Mouse (Mus musculus): ENCODE data around the gene Rabl6.

DNA sequence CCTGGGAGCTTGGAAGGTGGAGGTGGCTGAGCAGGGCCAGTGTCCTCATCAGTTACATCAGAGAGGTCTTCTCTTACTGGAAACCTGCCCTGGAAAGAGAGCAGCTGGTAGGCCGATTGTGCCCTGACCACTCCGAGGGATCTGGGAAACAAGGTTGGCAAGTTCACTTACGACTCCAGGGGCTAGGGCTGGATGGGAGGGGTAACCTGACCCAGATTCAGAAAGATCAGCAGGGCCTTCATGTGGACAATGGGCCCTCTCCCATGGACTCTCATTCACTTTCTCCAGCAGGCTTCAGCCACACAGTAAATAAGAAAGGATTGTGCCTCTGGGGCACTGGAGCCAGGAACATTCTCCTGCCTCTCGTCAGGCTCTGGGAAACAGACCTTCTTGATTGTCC, 23.5 kb downstream of the Rabl6 start:
- TF ChIP-seq CTCF (IDR thresholded peaks at IDR 0.05; ENCODE audit: control insufficient read depth, insufficient read depth, low read length) (no peak), POLR2A (IDR thresholded peaks at IDR 0.05; ENCODE audit: borderline replicate concordance, control insufficient read depth, low read depth, low read length) (no peak)
